Mouse (Mus musculus): Measurements from ENCODE around the gene Gm49322. TPM values are rescaled to one million over a fixed set of nuclear protein-coding genes. Genes with fewer than 3 reads are reported as not detected.
A peak's percentile ranks its signal among the peaks of the same experiment; 100 is the strongest.
"Not testable (repeated sequence)": the region's sequence is repeated elsewhere in the genome, so short reads cannot be mapped to it uniquely, and the experiment has no call there.

Gm49322 gene
- 2.0 and 2.4 TPM in 2 replicates for polyA plus RNA-seq (2011; ENCODE audit: insufficient read depth, insufficient read length, low replicate concordance, missing spikeins)

GRCm38 (mm10) chr10:80605721-80606120 lies at the start of gene Gm49322:
Gm49322 (plus strand) TSS chr10:80606021.
- H3K4me3 ChIP-seq (replicated peaks; ENCODE audit: control insufficient read depth, low read depth, low read length); H3K4me1 ChIP-seq (ENCODE audit: control insufficient read depth, insufficient read depth, low read length); H3K27ac ChIP-seq (ENCODE audit: control insufficient read depth, insufficient read depth, low read depth, low read length, poor library complexity): not testable (repeated sequence)
- 86% methylated on average over 4 of the region's 4 CpGs for WGBS

GRCm38 (mm10) chr10:80557346-80557965 lies 48.4 kb upstream of the Gm49322 start:
- peaks cover 11% of the 10 kb centered on the region for H3K4me1 ChIP-seq (ENCODE audit: control insufficient read depth, insufficient read depth, low read length)
- WGBS, result 39% methylated on average over 5 of the region's 5 CpGs
- TF ChIP-seq POLR2A (IDR thresholded peaks at IDR 0.05; ENCODE audit: borderline replicate concordance, control insufficient read depth, low read depth, low read length) (no peak), CTCF (IDR thresholded peaks at IDR 0.05; ENCODE audit: control insufficient read depth, insufficient read depth, low read length) (peak; percentile 71)
- no peak overlapping the region for H3K27ac ChIP-seq (ENCODE audit: control insufficient read depth, insufficient read depth, low read depth, low read length, poor library complexity)
- H3K4me3 ChIP-seq (replicated peaks; ENCODE audit: control insufficient read depth, low read depth, low read length), result no peak overlapping the region

GRCm38 (mm10) chr10:80559431-80559830 lies 46.4 kb upstream of the Gm49322 start:
- no peak overlapping the region for H3K27ac ChIP-seq (ENCODE audit: control insufficient read depth, insufficient read depth, low read depth, low read length, poor library complexity)
- 86% methylated on average over 7 of the region's 7 CpGs for WGBS
- TF ChIP-seq CTCF (IDR thresholded peaks at IDR 0.05; ENCODE audit: control insufficient read depth, insufficient read depth, low read length) (no peak), POLR2A (IDR thresholded peaks at IDR 0.05; ENCODE audit: borderline replicate concordance, control insufficient read depth, low read depth, low read length) (no peak)
- no peak overlapping the region for H3K4me3 ChIP-seq (replicated peaks; ENCODE audit: control insufficient read depth, low read depth, low read length)
- peaks cover 6% of the 10 kb centered on the region for H3K4me1 ChIP-seq (ENCODE audit: control insufficient read depth, insufficient read depth, low read length)

- H3K4me3 ChIP-seq (replicated peaks; ENCODE audit: control insufficient read depth, low read depth, low read length), result peak overlapping the region; percentile 86
- peak overlapping the region; percentile 90 for H3K27ac ChIP-seq (ENCODE audit: control insufficient read depth, insufficient read depth, low read depth, low read length, poor library complexity)
- WGBS, result under 1% methylated on average over 13 of the region's 13 CpGs
- H3K4me1 ChIP-seq (ENCODE audit: control insufficient read depth, insufficient read depth, low read length), result peaks cover 6% of the 10 kb centered on the region
- TF ChIP-seq POLR2A (IDR thresholded peaks at IDR 0.05; ENCODE audit: borderline replicate concordance, control insufficient read depth, low read depth, low read length) (no peak), CTCF (IDR thresholded peaks at IDR 0.05; ENCODE audit: control insufficient read depth, insufficient read depth, low read length) (no peak)
Measured at GRCm38 (mm10) chr10:80560621-80561020, 45.2 kb upstream of the Gm49322 start.

- 1% methylated on average over 72 of the region's 72 CpGs for WGBS
- peak within 1 kb of the TSS; percentile 86 for H3K4me3 ChIP-seq (replicated peaks; ENCODE audit: control insufficient read depth, low read depth, low read length)
- H3K27ac ChIP-seq (ENCODE audit: control insufficient read depth, insufficient read depth, low read depth, low read length, poor library complexity), result peak within 1 kb of the TSS; percentile 90
- peaks cover 6% of the 10 kb centered on the region for H3K4me1 ChIP-seq (ENCODE audit: control insufficient read depth, insufficient read depth, low read length)
- TF ChIP-seq CTCF (IDR thresholded peaks at IDR 0.05; ENCODE audit: control insufficient read depth, insufficient read depth, low read length), result peak; percentile 87
- peak; percentile 12; the same call in 1 of the 2 replicates for TF ChIP-seq POLR2A (IDR thresholded peaks at IDR 0.05; ENCODE audit: borderline replicate concordance, control insufficient read depth, low read depth, low read length)
Measured at GRCm38 (mm10) chr10:80561116-80561944, 44.5 kb upstream of the Gm49322 start, which contains the start of gene Rexo1. Rexo1 (minus strand) TSS chr10:80561560.

GRCm38 (mm10) chr10:80566375-80567092 lies 39.3 kb upstream of the Gm49322 start:
- 38% methylated on average over 17 of the region's 17 CpGs for WGBS
- Histone ChIP-seq H3K27ac (ENCODE audit: control insufficient read depth, insufficient read depth, low read depth, low read length, poor library complexity) (no peak overlapping the region), H3K4me3 (replicated peaks; ENCODE audit: control insufficient read depth, low read depth, low read length) (no peak overlapping the region), H3K4me1 (ENCODE audit: control insufficient read depth, insufficient read depth, low read length) (peaks cover 6% of the 10 kb centered on the region; the same call in 1 of the 2 replicates)
- peak; percentile 16; the same call in 1 of the 2 replicates for TF ChIP-seq POLR2A (IDR thresholded peaks at IDR 0.05; ENCODE audit: borderline replicate concordance, control insufficient read depth, low read depth, low read length)
- peak; percentile 99 for TF ChIP-seq CTCF (IDR thresholded peaks at IDR 0.05; ENCODE audit: control insufficient read depth, insufficient read depth, low read length)

GRCm38 (mm10) chr10:80568876-80569275 lies 36.9 kb upstream of the Gm49322 start:
- WGBS, result 92% methylated on average over 29 of the region's 29 CpGs
- no peak overlapping the region for H3K27ac ChIP-seq (ENCODE audit: control insufficient read depth, insufficient read depth, low read depth, low read length, poor library complexity)
- peaks cover 12% of the 10 kb centered on the region for H3K4me1 ChIP-seq (ENCODE audit: control insufficient read depth, insufficient read depth, low read length)
- H3K4me3 ChIP-seq (replicated peaks; ENCODE audit: control insufficient read depth, low read depth, low read length), result no peak overlapping the region
- TF ChIP-seq POLR2A (IDR thresholded peaks at IDR 0.05; ENCODE audit: borderline replicate concordance, control insufficient read depth, low read depth, low read length), result no peak
- TF ChIP-seq CTCF (IDR thresholded peaks at IDR 0.05; ENCODE audit: control insufficient read depth, insufficient read depth, low read length), result no peak

- Histone ChIP-seq H3K4me1 (ENCODE audit: control insufficient read depth, insufficient read depth, low read length) (peaks cover 14% of the 10 kb centered on the region), H3K27ac (ENCODE audit: control insufficient read depth, insufficient read depth, low read depth, low read length, poor library complexity) (peak overlapping the region; percentile 74), H3K4me3 (replicated peaks; ENCODE audit: control insufficient read depth, low read depth, low read length) (peak overlapping the region; percentile 69)
- 2% methylated on average over 10 of the region's 10 CpGs for WGBS
- TF ChIP-seq POLR2A (IDR thresholded peaks at IDR 0.05; ENCODE audit: borderline replicate concordance, control insufficient read depth, low read depth, low read length) (0 out of 2 replicates have a peak, but pooled peaks have one; percentile 15), CTCF (IDR thresholded peaks at IDR 0.05; ENCODE audit: control insufficient read depth, insufficient read depth, low read length) (no peak)
Measured at GRCm38 (mm10) chr10:80569664-80570066, 36.2 kb upstream of the Gm49322 start.

All from bone marrow, adult 2 months (tissue).